Mouse (Mus musculus) retina, postnatal 1 day (tissue): ENCODE results near the gene Atp5k.

Source experiments
- DNase-seq: peaks from one replicate; pipeline ENCODE4 v3.0.0-alpha.2; 2012

Gene Atp5k

GRCm38 (mm10) chr5:108423427-108423826, 10.8 kb downstream of the Atp5k start:
- no peak for DNase-seq

- no peak for DNase-seq
Observed at GRCm38 (mm10) chr5:108422741-108423140, 11.5 kb downstream of the Atp5k start.

DNA sequence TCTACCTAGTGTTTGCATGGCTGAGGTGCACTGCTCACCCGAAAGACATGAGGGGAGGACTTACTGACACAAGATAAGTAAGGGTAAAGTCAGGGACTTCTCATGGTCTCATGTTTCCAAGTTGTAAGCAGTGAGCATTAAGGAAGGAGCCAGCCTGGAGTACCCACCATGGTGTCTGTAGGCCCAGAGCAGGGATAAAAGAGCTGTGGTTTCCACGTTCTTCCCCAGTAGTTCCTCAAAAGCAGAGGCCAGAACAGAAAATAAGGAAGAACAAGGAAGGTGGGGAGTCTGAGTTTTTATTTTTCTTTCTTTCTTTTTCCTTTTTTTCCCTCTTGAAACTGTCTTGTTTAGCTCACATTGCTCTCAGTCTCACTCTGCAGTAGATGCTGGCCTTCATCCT, 19.5 kb downstream of the Atp5k start:
- no peak for DNase-seq

- DNase-seq, result no peak
Observed at GRCm38 (mm10) chr5:108406977-108407376, 27.3 kb downstream of the Atp5k start.

GRCm38 (mm10) chr5:108405460-108405859, 28.8 kb downstream of the Atp5k start:
- DNase-seq, result no peak

- no peak for DNase-seq
Observed at GRCm38 (mm10) chr5:108403453-108403852, 30.8 kb downstream of the Atp5k start.

- DNase-seq, result peak; percentile 56
Observed at GRCm38 (mm10) chr5:108389744-108390143, 44.5 kb downstream of the Atp5k start.

GRCm38 (mm10) chr5:108388201-108388600, 46.0 kb downstream of the Atp5k start, which contains the start of gene Pde6b:
Gene Pde6b (plus strand): TSS chr5:108388391.
- no peak for DNase-seq

GRCm38 (mm10) chr5:108386449-108386848, 47.8 kb downstream of the Atp5k start:
- no peak for DNase-seq

DNA sequence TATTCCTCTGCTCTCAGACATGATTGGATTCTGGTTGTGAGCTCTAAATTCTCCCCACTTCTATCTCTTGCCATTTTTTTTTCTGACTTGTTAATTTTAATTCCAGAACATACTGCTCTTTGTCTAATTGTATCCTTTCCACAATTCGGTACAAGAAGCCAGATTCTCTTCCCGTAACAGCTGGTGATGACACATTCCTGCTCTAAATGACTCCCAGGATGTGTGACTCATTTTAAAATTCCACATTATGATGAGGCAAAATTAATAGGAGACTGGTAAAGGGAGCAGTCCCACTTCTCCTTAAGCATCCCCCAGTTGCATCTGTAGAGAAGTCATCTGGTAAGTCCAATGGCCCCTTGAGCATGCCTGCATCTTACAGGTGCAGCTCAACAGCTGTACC, 48.6 kb downstream of the Atp5k start:
- no peak for DNase-seq
